8 mouse cellular contexts compared by ENCODE assay signal in the genomic region with DNA sequence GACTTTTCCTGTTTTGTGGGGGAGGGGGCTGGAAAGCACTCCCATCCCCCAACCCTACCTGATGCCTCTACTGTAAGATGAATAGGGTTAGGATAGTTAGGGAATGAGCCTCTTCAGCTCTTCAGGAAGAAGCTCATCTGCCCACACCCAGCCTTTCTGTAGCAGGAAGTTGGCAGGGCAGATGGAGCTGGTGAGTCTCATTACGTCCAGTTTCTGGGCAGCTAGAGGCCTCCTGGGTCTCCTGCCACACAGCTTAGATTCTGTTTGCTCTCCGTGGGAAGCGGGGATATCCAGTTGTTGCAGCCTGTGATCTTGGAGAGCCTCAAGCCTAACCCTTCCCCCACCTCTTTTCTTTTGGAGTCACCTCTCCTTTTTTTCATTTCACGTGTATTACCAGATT. TPM values are rescaled to one million over a fixed set of nuclear protein-coding genes. Genes with fewer than 3 reads are reported as not detected.
A peak's percentile ranks its signal among the peaks of the same experiment; 100 is the strongest.
DNase-seq lines count a peak whose midpoint lies in the region; ATAC-seq and TF ChIP-seq lines count a peak whose summit lies in the region.

No protein-coding gene starts in this region.

- TF ChIP-seq EP300 in stomach, postnatal 0 days (optimal IDR thresholded peaks at IDR 0.05), result no peak

- intact Hi-C loops in heart, postnatal 14 days (cut with DNase I), result no loop called here

- WGBS in forebrain, postnatal 0 days, result 18% methylated on average over 4 of the region's 4 CpGs
- WGBS in liver, embryonic 16.5 days (ENCODE audit: insufficient replicate concordance), result 14% methylated on average over 4 of the region's 4 CpGs
- 7% methylated on average over 4 of the region's 4 CpGs for WGBS in stomach, postnatal 0 days

- DNase-seq in heart, adult 11 months, result peak; percentile 94
- no peak for DNase-seq in heart, postnatal 14 days
- peak; percentile 65 for DNase-seq in ES-CJ7 (ENCODE audit: low read depth, low spot score)
- DNase-seq in forebrain, postnatal 0 days, result no peak
- DNase-seq in stomach, postnatal 0 days (ENCODE audit: low spot score), result peak; percentile 37
- no peak for DNase-seq in urinary bladder, postnatal 14 days (ENCODE audit: low spot score)

- no peaks in the 10 kb centered on the region for H3K27me3 ChIP-seq in forebrain, postnatal 0 days (ENCODE audit: insufficient read depth, low read length)
- no peaks in the 10 kb centered on the region for H3K27me3 ChIP-seq in liver, embryonic 16.5 days (ENCODE audit: control insufficient read depth, insufficient read depth, low read depth, low read length)
- H3K27me3 ChIP-seq in stomach, postnatal 0 days (ENCODE audit: control insufficient read depth, insufficient read depth, low read length), result no peaks in the 10 kb centered on the region

- H3K9ac ChIP-seq in forebrain, postnatal 0 days, result no peak overlapping the region; the same call in 1 of the 2 replicates
- H3K9ac ChIP-seq in liver, embryonic 16.5 days (ENCODE audit: low read depth, low read length), result peak overlapping the region; percentile 55
- H3K9ac ChIP-seq in stomach, postnatal 0 days (ENCODE audit: low read length), result peak overlapping the region; percentile 47; the same call in 1 of the 2 replicates

- H3K4me1 ChIP-seq in forebrain, postnatal 0 days (ENCODE audit: insufficient read depth), result peaks cover 14% of the 10 kb centered on the region
- peaks cover 75% of the 10 kb centered on the region for H3K4me1 ChIP-seq in liver, embryonic 16.5 days (ENCODE audit: control insufficient read depth, low read depth, low read length)
- H3K4me1 ChIP-seq in stomach, postnatal 0 days (replicated peaks; ENCODE audit: control insufficient read depth, insufficient read depth), result peaks cover 23% of the 10 kb centered on the region

- H3K4me3 ChIP-seq in forebrain, postnatal 0 days (ENCODE audit: low read depth, low read length), result no peak overlapping the region
- H3K4me3 ChIP-seq in liver, embryonic 16.5 days (ENCODE audit: low read depth, low read length), result peak overlapping the region; percentile 49
- H3K4me3 ChIP-seq in stomach, postnatal 0 days (ENCODE audit: low read depth, low read length), result peak overlapping the region; percentile 33

- peaks cover 20% of the 10 kb centered on the region for H3K36me3 ChIP-seq in forebrain, postnatal 0 days (ENCODE audit: insufficient read depth)
- peaks cover 19% of the 10 kb centered on the region for H3K36me3 ChIP-seq in liver, embryonic 16.5 days (ENCODE audit: control insufficient read depth, insufficient read depth)
- H3K36me3 ChIP-seq in stomach, postnatal 0 days (ENCODE audit: control insufficient read depth, insufficient read depth, low read length), result peaks cover 14% of the 10 kb centered on the region

- H3K27ac ChIP-seq in forebrain, postnatal 0 days (ENCODE audit: low read depth, low read length), result peak overlapping the region; percentile 66
- peak overlapping the region; percentile 80 for H3K27ac ChIP-seq in liver, embryonic 16.5 days (ENCODE audit: low read length)
- H3K27ac ChIP-seq in stomach, postnatal 0 days (replicated peaks), result peak overlapping the region; percentile 98

- no peak for ATAC-seq in forebrain, postnatal 0 days
- no peak for ATAC-seq in liver, embryonic 16.5 days (ENCODE audit: low read depth)
- no peak for ATAC-seq in stomach, postnatal 0 days (ENCODE audit: low FRiP score, low TSS enrichment)
- ATAC-seq in cerebellum, adult (ENCODE audit: insufficient number of reproducible peaks, low FRiP score, low TSS enrichment), result no peak

- H3K9me3 ChIP-seq in forebrain, postnatal 0 days (ENCODE audit: low read length), result no peaks in the 10 kb centered on the region
- no peaks in the 10 kb centered on the region for H3K9me3 ChIP-seq in liver, embryonic 16.5 days (replicated peaks; ENCODE audit: control insufficient read depth, low read length)
- H3K9me3 ChIP-seq in stomach, postnatal 0 days (ENCODE audit: control insufficient read depth, low read length), result no peaks in the 10 kb centered on the region

- H3K4me2 ChIP-seq in forebrain, postnatal 0 days (ENCODE audit: low read depth), result peak overlapping the region; percentile 46
- H3K4me2 ChIP-seq in liver, embryonic 16.5 days (ENCODE audit: low read depth, low read length), result peak overlapping the region; percentile 64
- peak overlapping the region; percentile 59 for H3K4me2 ChIP-seq in stomach, postnatal 0 days (replicated peaks; ENCODE audit: low read depth)

- no peak for TF ChIP-seq CTCF in forebrain, postnatal 0 days (IDR thresholded peaks at IDR 0.05; ENCODE audit: low read depth)
- TF ChIP-seq CTCF in stomach, postnatal 0 days (IDR thresholded peaks at IDR 0.05; ENCODE audit: low read depth), result no peak

RNA-seq across cellular contexts. Expression of a gene that starts 3.8 kb away (rescaled TPM):
- 10 to 100 TPM; 88.2 to 91.9 TPM for total RNA-seq in heart, postnatal 14 days (2021)
- total RNA-seq in forebrain, postnatal 0 days (2014; rRNA removed), result 116 and 121 TPM in 2 replicates
- 147 and 160 TPM in 2 replicates for polyA plus RNA-seq in forebrain, postnatal 0 days (2015; fragmentation: Nextera tagmentation; extraction: Ambion mirVana)
- 53.6 and 57.1 TPM in 2 replicates for polyA plus RNA-seq in liver, embryonic 16.5 days (2015; fragmentation: Nextera tagmentation; extraction: Ambion mirVana)
- 165 and 168 TPM in 2 replicates for polyA plus RNA-seq in stomach, postnatal 0 days (2015; fragmentation: Nextera tagmentation; extraction: Ambion mirVana)

RNA-seq across cellular contexts. Expression of a gene that starts 9.4 kb away (rescaled TPM):
- 10 to 100 TPM; 65.8 to 71.0 TPM for total RNA-seq in heart, postnatal 14 days (2021)
- total RNA-seq in forebrain, postnatal 0 days (2014; rRNA removed), result 47.0 and 68.4 TPM in 2 replicates
- 43.4 and 45.7 TPM in 2 replicates for polyA plus RNA-seq in forebrain, postnatal 0 days (2015; fragmentation: Nextera tagmentation; extraction: Ambion mirVana)
- 35.1 and 35.8 TPM in 2 replicates for polyA plus RNA-seq in liver, embryonic 16.5 days (2015; fragmentation: Nextera tagmentation; extraction: Ambion mirVana)
- polyA plus RNA-seq in stomach, postnatal 0 days (2015; fragmentation: Nextera tagmentation; extraction: Ambion mirVana), result 61.4 and 63.4 TPM in 2 replicates

RNA-seq across cellular contexts. Expression of a gene that starts 20.2 kb away (rescaled TPM):
- total RNA-seq in heart, postnatal 14 days (2021), result 10 to 100 TPM; 15.7 TPM
- total RNA-seq in forebrain, postnatal 0 days (2014; rRNA removed), result 29.1 and 31.9 TPM in 2 replicates
- polyA plus RNA-seq in forebrain, postnatal 0 days (2015; fragmentation: Nextera tagmentation; extraction: Ambion mirVana), result 16.1 and 19.3 TPM in 2 replicates
- polyA plus RNA-seq in liver, embryonic 16.5 days (2015; fragmentation: Nextera tagmentation; extraction: Ambion mirVana), result 17.2 and 17.5 TPM in 2 replicates
- 20.2 and 21.5 TPM in 2 replicates for polyA plus RNA-seq in stomach, postnatal 0 days (2015; fragmentation: Nextera tagmentation; extraction: Ambion mirVana)

RNA-seq across cellular contexts. Expression of a gene that starts 20.6 kb away (rescaled TPM):
- total RNA-seq in heart, postnatal 14 days (2021), result 1 to 10 TPM; 6.9 to 8.5 TPM
- 19.3 and 31.8 TPM in 2 replicates for total RNA-seq in forebrain, postnatal 0 days (2014; rRNA removed)
- polyA plus RNA-seq in forebrain, postnatal 0 days (2015; fragmentation: Nextera tagmentation; extraction: Ambion mirVana), result 10.9 and 15.6 TPM in 2 replicates
- 5.2 and 5.7 TPM in 2 replicates for polyA plus RNA-seq in liver, embryonic 16.5 days (2015; fragmentation: Nextera tagmentation; extraction: Ambion mirVana)
- 7.1 and 7.6 TPM in 2 replicates for polyA plus RNA-seq in stomach, postnatal 0 days (2015; fragmentation: Nextera tagmentation; extraction: Ambion mirVana)

RNA-seq across cellular contexts. Expression of a gene that starts 24.5 kb away (rescaled TPM):
- total RNA-seq in heart, postnatal 14 days (2021), result 10 to 100 TPM; 47.8 to 49.3 TPM
- 74.2 and 77.1 TPM in 2 replicates for total RNA-seq in forebrain, postnatal 0 days (2014; rRNA removed)
- 20.6 and 23.0 TPM in 2 replicates for polyA plus RNA-seq in forebrain, postnatal 0 days (2015; fragmentation: Nextera tagmentation; extraction: Ambion mirVana)
- polyA plus RNA-seq in liver, embryonic 16.5 days (2015; fragmentation: Nextera tagmentation; extraction: Ambion mirVana), result 4.1 and 4.7 TPM in 2 replicates
- 7.1 and 8.0 TPM in 2 replicates for polyA plus RNA-seq in stomach, postnatal 0 days (2015; fragmentation: Nextera tagmentation; extraction: Ambion mirVana)

Comparison
In these comparisons a context has a peak if more than half of its experiments do, and no peak if none do; other contexts are left out.
1. DNase-seq: peak in heart, adult 11 months (single experiment), ES-CJ7 (single experiment) and stomach, postnatal 0 days (single experiment); none in heart, postnatal 14 days (0 of 2), forebrain, postnatal 0 days (single experiment) and urinary bladder, postnatal 14 days (single experiment).
2. Peak in every context shown above with its lines, with median percentiles within 50 percentile points of each other: H3K27ac ChIP-seq and H3K4me2 ChIP-seq.